Mouse (Mus musculus): ENCODE measurements at regions not wholly inside any gene's neighbourhood (a gene's known extent, or its start where the extent isn't known, plus 50 kb on each side); places are given as distances from the start of the nearest gene placed in this dataset.
"Not testable (repeated sequence)": the region's sequence is repeated elsewhere in the genome, so short reads cannot be mapped to it uniquely, and the experiment has no call there.

- Histone ChIP-seq H3K4me2 (replicated peaks) (no peak overlapping the region), H3K27me3 (ENCODE audit: control insufficient read depth, insufficient read depth, low read length) (no peaks in the 10 kb centered on the region), H3K36me3 (replicated peaks; ENCODE audit: control insufficient read depth, insufficient read depth) (no peaks in the 10 kb centered on the region), H3K9ac (no peak overlapping the region), H3K27ac (no peak overlapping the region), H3K4me1 (replicated peaks; ENCODE audit: control insufficient read depth, insufficient read depth, low read length) (no peaks in the 10 kb centered on the region), H3K4me3 (replicated peaks; ENCODE audit: low read length) (no peak overlapping the region), H3K9me3 (ENCODE audit: control insufficient read depth, low read length) (0 out of 2 replicates have a peak, but pooled peaks cover 5% of the 10 kb centered on the region)
- no peak for ATAC-seq (ENCODE audit: low FRiP score)
- 78% methylated on average over 1 of the region's 1 CpGs for WGBS
- DNase-seq (ENCODE audit: low spot score): no peak
These were observed 581.6 kb upstream of the Pcdh17 start for GRCm38 (mm10) chr14:83861736-83862135.

- 92% methylated on average over 2 of the region's 2 CpGs for WGBS
- ATAC-seq (ENCODE audit: low FRiP score) (no peak), DNase-seq (ENCODE audit: low spot score) (no peak)
These were observed 580.7 kb upstream of the Pcdh17 start for GRCm38 (mm10) chr14:83862653-83863052.

GRCm38 (mm10) chr14:83886393-83886792 lies 557.0 kb upstream of the Pcdh17 start:
- WGBS: 58% methylated on average over 2 of the region's 2 CpGs
- no peak overlapping the region for H3K27ac ChIP-seq
- no peaks in the 10 kb centered on the region for H3K4me1 ChIP-seq (replicated peaks; ENCODE audit: control insufficient read depth, insufficient read depth, low read length)
- no peaks in the 10 kb centered on the region for H3K9me3 ChIP-seq (ENCODE audit: control insufficient read depth, low read length)
- ATAC-seq (ENCODE audit: low FRiP score) (no peak), DNase-seq (ENCODE audit: low spot score) (no peak)
- no peak overlapping the region for H3K9ac ChIP-seq
- H3K27me3 ChIP-seq (ENCODE audit: control insufficient read depth, insufficient read depth, low read length): no peaks in the 10 kb centered on the region
- no peaks in the 10 kb centered on the region for H3K36me3 ChIP-seq (replicated peaks; ENCODE audit: control insufficient read depth, insufficient read depth)
- no peak overlapping the region for H3K4me3 ChIP-seq (replicated peaks; ENCODE audit: low read length)
- H3K4me2 ChIP-seq (replicated peaks): no peak overlapping the region

More at GRCm38 (mm10) chr14:83862653-83863052, 580.7 kb upstream of the Pcdh17 start:
- no peak overlapping the region for H3K4me3 ChIP-seq (replicated peaks; ENCODE audit: low read length)
- H3K36me3 ChIP-seq (replicated peaks; ENCODE audit: control insufficient read depth, insufficient read depth): no peaks in the 10 kb centered on the region
- H3K27me3 ChIP-seq (ENCODE audit: control insufficient read depth, insufficient read depth, low read length): no peaks in the 10 kb centered on the region
- no peak overlapping the region for H3K27ac ChIP-seq
- H3K4me2 ChIP-seq (replicated peaks): no peak overlapping the region
- H3K9me3 ChIP-seq (ENCODE audit: control insufficient read depth, low read length): 0 out of 2 replicates have a peak, but pooled peaks cover 5% of the 10 kb centered on the region
- H3K4me1 ChIP-seq (replicated peaks; ENCODE audit: control insufficient read depth, insufficient read depth, low read length): no peaks in the 10 kb centered on the region
- H3K9ac ChIP-seq: no peak overlapping the region

DNA sequence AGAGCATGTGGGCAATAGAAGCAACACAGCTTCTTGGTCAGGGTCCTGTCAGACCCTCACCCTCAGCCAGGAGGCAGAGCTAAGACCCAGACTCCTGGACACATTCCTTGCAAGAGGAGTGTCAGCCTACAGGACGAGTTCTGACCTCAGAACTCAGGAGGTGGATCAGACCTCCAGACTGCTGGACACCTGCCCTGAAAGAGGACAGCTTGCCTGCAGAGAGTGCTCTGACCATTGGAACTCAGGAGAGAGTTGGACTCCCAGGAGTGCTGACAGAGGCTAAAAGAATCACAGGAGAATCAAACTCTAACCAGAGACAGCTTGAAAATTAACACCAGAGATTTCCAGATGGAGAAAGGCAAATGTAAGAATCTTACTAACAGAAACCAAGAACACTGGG lies 542.7 kb upstream of the Pcdh17 start:
- not testable (repeated sequence) for DNase-seq (ENCODE audit: low spot score); H3K27me3 ChIP-seq (ENCODE audit: control insufficient read depth, insufficient read depth, low read length); H3K36me3 ChIP-seq (replicated peaks; ENCODE audit: control insufficient read depth, insufficient read depth); H3K4me2 ChIP-seq (replicated peaks); ATAC-seq (ENCODE audit: low FRiP score); H3K4me1 ChIP-seq (replicated peaks; ENCODE audit: control insufficient read depth, insufficient read depth, low read length); H3K27ac ChIP-seq; H3K9ac ChIP-seq; H3K4me3 ChIP-seq (replicated peaks; ENCODE audit: low read length); H3K9me3 ChIP-seq (ENCODE audit: control insufficient read depth, low read length)
- WGBS: 56% methylated on average over 1 of the region's 1 CpGs

GRCm38 (mm10) chr14:83943101-83943500 lies 500.3 kb upstream of the Pcdh17 start:
- H3K9ac ChIP-seq: no peak overlapping the region
- no peaks in the 10 kb centered on the region for H3K4me1 ChIP-seq (replicated peaks; ENCODE audit: control insufficient read depth, insufficient read depth, low read length)
- no peak overlapping the region for H3K27ac ChIP-seq
- ATAC-seq (ENCODE audit: low FRiP score) (no peak), DNase-seq (ENCODE audit: low spot score) (no peak)
- no peaks in the 10 kb centered on the region for H3K27me3 ChIP-seq (ENCODE audit: control insufficient read depth, insufficient read depth, low read length)
- H3K9me3 ChIP-seq (ENCODE audit: control insufficient read depth, low read length): no peaks in the 10 kb centered on the region
- no peak overlapping the region for H3K4me2 ChIP-seq (replicated peaks)
- 88% methylated on average over 3 of the region's 3 CpGs for WGBS
- H3K4me3 ChIP-seq (replicated peaks; ENCODE audit: low read length): no peak overlapping the region
- H3K36me3 ChIP-seq (replicated peaks; ENCODE audit: control insufficient read depth, insufficient read depth): no peaks in the 10 kb centered on the region

- Histone ChIP-seq H3K4me2 (replicated peaks) (no peak overlapping the region), H3K9me3 (ENCODE audit: control insufficient read depth, low read length) (no peaks in the 10 kb centered on the region), H3K4me3 (replicated peaks; ENCODE audit: low read length) (no peak overlapping the region), H3K4me1 (replicated peaks; ENCODE audit: control insufficient read depth, insufficient read depth, low read length) (no peaks in the 10 kb centered on the region), H3K27ac (no peak overlapping the region), H3K36me3 (replicated peaks; ENCODE audit: control insufficient read depth, insufficient read depth) (no peaks in the 10 kb centered on the region), H3K9ac (no peak overlapping the region), H3K27me3 (ENCODE audit: control insufficient read depth, insufficient read depth, low read length) (no peaks in the 10 kb centered on the region)
- 64% methylated on average over 3 of the region's 3 CpGs for WGBS
- no peak for DNase-seq (ENCODE audit: low spot score)
- no peak for ATAC-seq (ENCODE audit: low FRiP score)
These were observed 499.2 kb upstream of the Pcdh17 start for GRCm38 (mm10) chr14:83944176-83944575.

GRCm38 (mm10) chr14:83949696-83950095 lies 493.7 kb upstream of the Pcdh17 start:
- DNase-seq (ENCODE audit: low spot score) (peak; percentile 18), ATAC-seq (ENCODE audit: low FRiP score) (no peak)
- WGBS: 70% methylated on average over 2 of the region's 2 CpGs
- Histone ChIP-seq H3K4me2 (replicated peaks) (no peak overlapping the region), H3K36me3 (replicated peaks; ENCODE audit: control insufficient read depth, insufficient read depth) (no peaks in the 10 kb centered on the region), H3K9ac (no peak overlapping the region), H3K4me3 (replicated peaks; ENCODE audit: low read length) (no peak overlapping the region), H3K9me3 (ENCODE audit: control insufficient read depth, low read length) (no peaks in the 10 kb centered on the region), H3K4me1 (replicated peaks; ENCODE audit: control insufficient read depth, insufficient read depth, low read length) (no peaks in the 10 kb centered on the region), H3K27me3 (ENCODE audit: control insufficient read depth, insufficient read depth, low read length) (no peaks in the 10 kb centered on the region), H3K27ac (no peak overlapping the region)

DNA sequence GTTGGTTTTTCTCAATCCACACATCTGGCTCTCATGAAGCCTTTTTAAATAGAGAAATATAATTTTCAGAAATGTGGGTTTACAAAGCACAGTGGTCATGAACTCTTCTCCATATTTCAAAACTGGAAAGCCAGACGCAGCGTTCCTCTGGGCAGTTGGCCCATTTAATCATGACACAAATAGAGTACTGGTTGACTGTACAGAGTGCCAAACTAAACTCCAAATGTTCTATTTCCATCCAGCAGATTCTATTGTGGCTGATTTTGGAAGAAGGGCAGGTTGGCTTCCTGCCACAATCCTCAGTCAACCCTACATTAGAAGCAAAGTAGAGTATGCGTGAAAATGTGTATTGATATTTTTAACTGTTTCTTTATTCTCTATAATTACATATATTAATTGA lies 484.3 kb upstream of the Pcdh17 start:
- no peaks in the 10 kb centered on the region for H3K36me3 ChIP-seq (replicated peaks; ENCODE audit: control insufficient read depth, insufficient read depth)
- ATAC-seq (ENCODE audit: low FRiP score) (no peak), DNase-seq (ENCODE audit: low spot score) (no peak)
- H3K4me3 ChIP-seq (replicated peaks; ENCODE audit: low read length): no peak overlapping the region
- 83% methylated on average over 3 of the region's 3 CpGs for whole genome bisulfite sequencing
- H3K27ac ChIP-seq: no peak overlapping the region
- no peaks in the 10 kb centered on the region for H3K4me1 ChIP-seq (replicated peaks; ENCODE audit: control insufficient read depth, insufficient read depth, low read length)
- H3K9ac ChIP-seq: no peak overlapping the region
- no peaks in the 10 kb centered on the region for H3K9me3 ChIP-seq (ENCODE audit: control insufficient read depth, low read length)
- H3K4me2 ChIP-seq (replicated peaks): no peak overlapping the region
- no peaks in the 10 kb centered on the region for H3K27me3 ChIP-seq (ENCODE audit: control insufficient read depth, insufficient read depth, low read length)

GRCm38 (mm10) chr14:83983566-83983965 lies 459.8 kb upstream of the Pcdh17 start:
- no peak for ATAC-seq (ENCODE audit: low FRiP score)
- Histone ChIP-seq H3K27ac (no peak overlapping the region), H3K4me2 (replicated peaks) (no peak overlapping the region), H3K4me1 (replicated peaks; ENCODE audit: control insufficient read depth, insufficient read depth, low read length) (no peaks in the 10 kb centered on the region), H3K27me3 (ENCODE audit: control insufficient read depth, insufficient read depth, low read length) (no peaks in the 10 kb centered on the region), H3K36me3 (replicated peaks; ENCODE audit: control insufficient read depth, insufficient read depth) (no peaks in the 10 kb centered on the region), H3K9ac (no peak overlapping the region), H3K4me3 (replicated peaks; ENCODE audit: low read length) (no peak overlapping the region), H3K9me3 (ENCODE audit: control insufficient read depth, low read length) (no peaks in the 10 kb centered on the region)
- 87% methylated on average over 3 of the region's 3 CpGs for WGBS
- no peak for DNase-seq (ENCODE audit: low spot score)

Measured in hindbrain, embryonic 14.5 days (tissue).